Mouse (Mus musculus): ENCODE measurements around the gene Rhbdd2.

DNA sequence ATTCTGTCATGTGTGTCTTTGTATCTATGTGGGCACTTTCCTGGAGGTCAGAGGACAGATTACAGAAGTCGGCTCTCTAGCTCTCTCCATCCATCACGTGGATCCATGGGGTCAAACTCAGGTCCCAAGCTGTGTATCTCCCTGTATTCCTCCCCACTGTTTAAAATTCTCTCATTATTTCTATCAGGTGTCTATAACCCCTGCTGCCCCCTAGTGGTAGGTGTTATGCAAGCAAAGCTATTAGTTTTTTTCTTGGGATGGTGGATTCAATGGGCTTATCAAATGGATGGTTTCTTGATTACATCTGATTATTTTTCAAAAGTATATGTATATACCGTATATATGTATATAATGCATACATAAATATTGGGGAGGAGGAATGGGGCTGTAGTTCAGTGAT lies 1.8 kb upstream of the Rhbdd2 start:
- TF ChIP-seq POLR2A (IDR thresholded peaks at IDR 0.05; ENCODE audit: low read depth, low read length) (no peak), CTCF (IDR thresholded peaks at IDR 0.05; ENCODE audit: extremely low read depth, insufficient read depth, insufficient read length, insufficient replicate concordance) (no peak)

Data from spleen, adult 2 months (tissue).